In the genomic region with DNA sequence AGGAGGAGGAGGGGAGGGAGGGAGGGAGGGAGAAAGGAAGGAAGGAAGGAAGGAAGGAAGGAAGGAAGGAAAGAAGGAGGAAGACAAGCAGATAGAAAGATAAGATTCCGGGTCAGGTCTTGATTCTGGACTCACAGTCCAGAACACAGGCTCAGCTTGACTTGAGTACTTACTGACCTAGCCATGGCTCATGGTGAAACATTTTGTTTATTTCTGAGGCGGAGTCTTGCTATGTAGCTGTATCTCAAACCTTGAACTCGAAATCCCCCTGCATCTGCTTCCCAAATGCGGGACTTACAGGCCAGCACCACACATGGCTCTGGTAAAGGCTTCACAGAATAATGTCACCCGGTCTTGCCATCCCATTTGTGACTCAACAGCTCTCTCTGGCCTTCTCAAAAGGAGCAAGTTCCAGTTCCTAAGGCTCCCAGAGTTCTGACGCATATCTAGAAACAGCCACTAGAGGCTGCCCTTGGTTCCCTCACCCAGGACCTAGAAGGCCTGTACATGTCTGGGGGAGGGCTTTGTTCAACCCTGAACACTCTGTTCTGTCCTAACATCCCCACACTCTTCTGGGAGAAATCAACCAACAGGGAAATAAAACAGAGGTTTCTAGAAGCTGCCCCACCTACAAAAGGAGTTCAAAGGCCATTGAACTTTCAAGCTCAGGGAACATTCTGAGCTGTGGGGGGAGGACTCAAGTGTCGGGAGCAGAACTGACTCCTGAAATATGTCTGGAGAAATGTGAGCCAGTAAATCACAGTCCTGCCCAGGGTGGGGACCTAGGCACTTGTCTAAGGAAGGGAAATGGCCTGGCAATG, we compare ENCODE assay signal across 9 mouse cellular contexts. TPM values are rescaled to one million over a fixed set of nuclear protein-coding genes. Genes with fewer than 3 reads are reported as not detected.
DNase-seq lines count a peak whose midpoint lies in the region; ATAC-seq lines count a peak whose summit lies in the region.
"Had no signal": no experiment of that assay in that cellular context is flagged by ENCODE, and none has a peak within 500 bp of the region (broad histone marks: within the 10 kb centered on the region; RNA-seq: fewer than 3 reads in every experiment).

No protein-coding gene starts in this region.

- no peaks in the 10 kb centered on the region for H3K36me3 ChIP-seq in midbrain, embryonic 12.5 days
- H3K36me3 ChIP-seq in midbrain, embryonic 13.5 days: no peaks in the 10 kb centered on the region
- no peaks in the 10 kb centered on the region for H3K36me3 ChIP-seq in intestine, embryonic 14.5 days (ENCODE audit: control insufficient read depth, insufficient read depth, low read length)
- H3K36me3 ChIP-seq in limb, embryonic 10.5 days: no peaks in the 10 kb centered on the region
- H3K36me3 ChIP-seq: embryonic facial prominence, embryonic 12.5 days had no signal

- H3K9me3 ChIP-seq in midbrain, embryonic 12.5 days: no peaks in the 10 kb centered on the region
- no peaks in the 10 kb centered on the region for H3K9me3 ChIP-seq in midbrain, embryonic 13.5 days
- H3K9me3 ChIP-seq in intestine, embryonic 14.5 days (ENCODE audit: control insufficient read depth, low read length): no peaks in the 10 kb centered on the region
- no peaks in the 10 kb centered on the region for H3K9me3 ChIP-seq in limb, embryonic 10.5 days (replicated peaks)
- H3K9me3 ChIP-seq: embryonic facial prominence, embryonic 12.5 days had no signal

- no peak overlapping the region for H3K27ac ChIP-seq in midbrain, embryonic 12.5 days (replicated peaks)
- H3K27ac ChIP-seq in midbrain, embryonic 13.5 days: no peak overlapping the region
- H3K27ac ChIP-seq in brown adipose tissue, adult 24 weeks (replicated peaks; ENCODE audit: low read depth, low read length): 0 out of 2 replicates have a peak overlapping the region, but pooled peaks have one; percentile 28
- H3K27ac ChIP-seq in intestine, embryonic 14.5 days (ENCODE audit: low read depth): peak overlapping the region; percentile 22; the same call in 1 of the 2 replicates
- H3K27ac ChIP-seq in limb, embryonic 10.5 days: peak overlapping the region; percentile 70
- H3K27ac ChIP-seq: embryonic facial prominence, embryonic 12.5 days had no signal

- WGBS in midbrain, embryonic 12.5 days: 55% methylated on average over 7 of the region's 7 CpGs
- WGBS in midbrain, embryonic 13.5 days: 54% methylated on average over 7 of the region's 7 CpGs
- 44% methylated on average over 7 of the region's 7 CpGs for WGBS in intestine, embryonic 14.5 days
- WGBS in limb, embryonic 10.5 days: 55% methylated on average over 7 of the region's 7 CpGs

- peaks cover 6% of the 10 kb centered on the region; the same call in 1 of the 2 replicates for H3K4me1 ChIP-seq in midbrain, embryonic 12.5 days
- H3K4me1 ChIP-seq in midbrain, embryonic 13.5 days (replicated peaks): no peaks in the 10 kb centered on the region
- H3K4me1 ChIP-seq in brown adipose tissue, adult 24 weeks (ENCODE audit: control insufficient read depth, insufficient read depth, insufficient read length, low read length): no peaks in the 10 kb centered on the region
- peaks cover 13% of the 10 kb centered on the region for H3K4me1 ChIP-seq in intestine, embryonic 14.5 days (replicated peaks; ENCODE audit: control insufficient read depth, insufficient read depth, low read length)
- H3K4me1 ChIP-seq in limb, embryonic 10.5 days: peaks cover 13% of the 10 kb centered on the region

- no peaks in the 10 kb centered on the region for H3K27me3 ChIP-seq in midbrain, embryonic 12.5 days
- no peaks in the 10 kb centered on the region for H3K27me3 ChIP-seq in midbrain, embryonic 13.5 days
- no peaks in the 10 kb centered on the region for H3K27me3 ChIP-seq in intestine, embryonic 14.5 days (replicated peaks; ENCODE audit: control insufficient read depth, insufficient read depth, low read length)
- no peaks in the 10 kb centered on the region for H3K27me3 ChIP-seq in limb, embryonic 10.5 days (ENCODE audit: low read depth, poor library complexity, severe bottlenecking)
- H3K27me3 ChIP-seq: embryonic facial prominence, embryonic 12.5 days had no signal

- H3K4me2 ChIP-seq in midbrain, embryonic 12.5 days (replicated peaks): no peak overlapping the region
- H3K4me2 ChIP-seq in midbrain, embryonic 13.5 days (replicated peaks): no peak overlapping the region
- H3K4me2 ChIP-seq in intestine, embryonic 14.5 days (ENCODE audit: low read length): no peak overlapping the region
- H3K4me2 ChIP-seq: embryonic facial prominence, embryonic 12.5 days had no signal

- peak; percentile 60 for ATAC-seq in midbrain, embryonic 12.5 days (ENCODE audit: low FRiP score, low read depth)
- no peak for ATAC-seq in midbrain, embryonic 13.5 days
- ATAC-seq in intestine, embryonic 14.5 days (replicated peaks; ENCODE audit: low FRiP score, low TSS enrichment, low read depth): peak; percentile 81

- no peak overlapping the region for H3K9ac ChIP-seq in midbrain, embryonic 12.5 days (replicated peaks)
- H3K9ac ChIP-seq in midbrain, embryonic 13.5 days (replicated peaks): no peak overlapping the region
- H3K9ac ChIP-seq in intestine, embryonic 14.5 days (ENCODE audit: low read length): no peak overlapping the region
- H3K9ac ChIP-seq: embryonic facial prominence, embryonic 12.5 days had no signal

- peak; percentile 42 to 46 for DNase-seq in gastrocnemius, adult 8-10 months (ENCODE audit: low spot score in 2 of 2)
- DNase-seq in intestine, embryonic 14.5 days (ENCODE audit: low spot score): peak; percentile 62
- DNase-seq in limb, embryonic 10.5 days (ENCODE audit: low spot score): peak; percentile 36
- DNase-seq in naive thymus-derived CD4-positive, alpha-beta T cell, adult 2 months (ENCODE audit: low read depth): peak; percentile 79
- peak; percentile 72 for DNase-seq in testis, postnatal 14 days (ENCODE audit: low spot score)

- no peak overlapping the region for H3K4me3 ChIP-seq in midbrain, embryonic 12.5 days
- no peak overlapping the region for H3K4me3 ChIP-seq in midbrain, embryonic 13.5 days (replicated peaks)
- H3K4me3 ChIP-seq in brown adipose tissue, adult 24 weeks (ENCODE audit: insufficient read depth, low read depth, low read length): no peak overlapping the region
- H3K4me3 ChIP-seq in intestine, embryonic 14.5 days (ENCODE audit: low read depth, low read length): no peak overlapping the region
- no peak overlapping the region for H3K4me3 ChIP-seq in limb, embryonic 10.5 days
- H3K4me3 ChIP-seq: embryonic facial prominence, embryonic 12.5 days had no signal

RNA-seq across cellular contexts. Expression of gene Akap13, which starts 56.2 kb away (rescaled TPM):
- polyA plus RNA-seq in midbrain, embryonic 12.5 days (2016; fragmentation: Nextera tagmentation; extraction: Ambion mirVana): 32.9 and 33.5 TPM in 2 replicates
- 17.1 and 19.2 TPM in 2 replicates for polyA plus RNA-seq in midbrain, embryonic 13.5 days (2015; fragmentation: Nextera tagmentation; extraction: Ambion mirVana)
- 16.2 and 24.8 TPM in 2 replicates for polyA plus RNA-seq in brown adipose tissue, adult 24 weeks (2012; ENCODE audit: insufficient read depth, insufficient read length, missing spikeins)
- total RNA-seq in gastrocnemius, adult 8-10 months (2022): 10 to 100 TPM; 53.9 to 74.5 (median 64.0) TPM
- polyA plus RNA-seq in intestine, embryonic 14.5 days (2014; fragmentation: Nextera tagmentation; extraction: Ambion mirVana): 51.0 and 51.5 TPM in 2 replicates
- polyA plus RNA-seq in limb, embryonic 10.5 days (2016; fragmentation: Nextera tagmentation; extraction: Ambion mirVana): 24.3 and 31.2 TPM in 2 replicates

Comparison
In these comparisons a context has a peak if more than half of its experiments do, and no peak if none do; other contexts are left out.
1. H3K27ac ChIP-seq: peak in brown adipose tissue, adult 24 weeks (single experiment), intestine, embryonic 14.5 days (single experiment) and limb, embryonic 10.5 days (single experiment); none in midbrain, embryonic 12.5 days (single experiment) and midbrain, embryonic 13.5 days (single experiment).
2. Peak in every context shown above with its lines, with median percentiles within 50 percentile points of each other: DNase-seq.